Mouse (Mus musculus): ENCODE results near the gene Pik3cg.

- TF ChIP-seq POLR2A (IDR thresholded peaks at IDR 0.05; ENCODE audit: low read depth, low read length) (no peak), CTCF (IDR thresholded peaks at IDR 0.05; ENCODE audit: extremely low read depth, insufficient read length, insufficient replicate concordance, low read depth, low read length) (no peak)
Measured at GRCm38 (mm10) chr12:32211257-32211656, 2.8 kb upstream of the Pik3cg start.
